ENCODE assay signal across 8 mouse cellular contexts in the genomic region with DNA sequence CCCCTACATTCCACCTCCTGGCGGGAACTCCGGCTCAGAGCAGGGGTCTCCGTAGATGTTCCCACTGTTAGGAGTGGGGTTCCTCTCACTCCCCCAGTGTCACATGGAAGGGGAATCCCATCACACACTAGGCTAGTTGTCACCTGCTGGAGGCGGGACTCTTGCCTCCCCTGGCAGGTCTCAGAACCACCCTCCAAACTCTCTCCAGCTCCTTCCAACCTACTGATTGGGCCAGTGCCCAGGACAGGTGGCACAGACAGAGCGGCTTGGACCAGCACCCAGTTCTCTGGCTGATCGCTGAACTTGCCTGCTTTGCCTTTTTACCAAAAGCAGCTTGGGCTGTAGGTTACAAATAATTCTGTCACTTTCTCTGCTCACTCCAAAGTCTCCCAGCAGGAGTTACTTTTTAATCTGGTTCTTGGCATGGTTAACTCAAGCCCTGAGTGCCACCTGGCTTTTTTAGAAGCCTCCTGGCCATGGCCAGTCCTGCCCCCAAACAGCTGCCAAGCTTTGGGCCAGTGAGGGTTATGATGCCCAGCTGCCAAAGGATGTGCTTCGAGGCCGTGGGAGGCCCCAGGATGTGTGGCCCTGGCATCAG. TPM values are rescaled to one million over a fixed set of nuclear protein-coding genes. Genes with fewer than 3 reads are reported as not detected.
DNase-seq lines count a peak whose midpoint lies in the region; ATAC-seq and TF ChIP-seq lines count a peak whose summit lies in the region.

No protein-coding gene starts in this region.

- H3K4me2 ChIP-seq in forebrain, embryonic 16.5 days (ENCODE audit: low read length), result peak overlapping the region; percentile 74
- H3K4me2 ChIP-seq in kidney, postnatal 0 days (ENCODE audit: low read length), result peak overlapping the region; percentile 70

- no peaks in the 10 kb centered on the region for H3K27me3 ChIP-seq in forebrain, embryonic 16.5 days (replicated peaks; ENCODE audit: control insufficient read depth, insufficient read depth, low read length)
- H3K27me3 ChIP-seq in kidney, postnatal 0 days (ENCODE audit: insufficient read depth, low read length), result no peaks in the 10 kb centered on the region

- H3K9ac ChIP-seq in forebrain, embryonic 16.5 days (replicated peaks; ENCODE audit: low read depth, low read length), result peak overlapping the region; percentile 70
- peak overlapping the region; percentile 46; the same call in 1 of the 2 replicates for H3K9ac ChIP-seq in kidney, postnatal 0 days (ENCODE audit: low read depth, low read length)

- H3K4me3 ChIP-seq in gastrocnemius, adult 2 months, result peak overlapping the region; percentile 76
- peak overlapping the region; percentile 70 for H3K4me3 ChIP-seq in forebrain, embryonic 16.5 days (replicated peaks; ENCODE audit: low read length)
- peak overlapping the region; percentile 47 for H3K4me3 ChIP-seq in kidney, postnatal 0 days (replicated peaks; ENCODE audit: low read depth, low read length)

- H3K9me3 ChIP-seq in forebrain, embryonic 16.5 days (ENCODE audit: control insufficient read depth, low read length), result no peaks in the 10 kb centered on the region
- H3K9me3 ChIP-seq in kidney, postnatal 0 days (replicated peaks; ENCODE audit: low read length), result no peaks in the 10 kb centered on the region

- intact Hi-C loops in gastrocnemius, adult 2 months (cut with DNase I), result no loop called here
- intact Hi-C loops in gastrocnemius, postnatal 14 days (cut with DNase I; ENCODE audit: low total_unique reads), result no loop called here

- peak; percentile 53 for ATAC-seq in forebrain, embryonic 16.5 days
- peak; percentile 38 for ATAC-seq in kidney, postnatal 0 days (replicated peaks; ENCODE audit: low FRiP score, low read depth)

- H3K4me1 ChIP-seq in forebrain, embryonic 16.5 days (replicated peaks; ENCODE audit: control insufficient read depth, insufficient read depth, low read length), result peaks cover 42% of the 10 kb centered on the region
- peaks cover 13% of the 10 kb centered on the region; the same call in 1 of the 2 replicates for H3K4me1 ChIP-seq in kidney, postnatal 0 days (replicated peaks; ENCODE audit: insufficient read depth, low read length)

- 12% methylated on average over 8 of the region's 8 CpGs for WGBS in forebrain, embryonic 16.5 days
- WGBS in kidney, postnatal 0 days, result 13% methylated on average over 8 of the region's 8 CpGs

- TF ChIP-seq CTCF in gastrocnemius, adult 2 months (IDR thresholded peaks at IDR 0.05), result no peak
- TF ChIP-seq CTCF in kidney, postnatal 0 days (IDR thresholded peaks at IDR 0.05; ENCODE audit: low read depth), result no peak

- H3K27ac ChIP-seq in gastrocnemius, adult 2 months, result no peak overlapping the region
- peak overlapping the region; percentile 69; the same call in 1 of the 2 replicates for H3K27ac ChIP-seq in forebrain, embryonic 16.5 days (ENCODE audit: low read length)
- H3K27ac ChIP-seq in kidney, postnatal 0 days, result peak overlapping the region; percentile 73

- no peaks in the 10 kb centered on the region for H3K36me3 ChIP-seq in forebrain, embryonic 16.5 days (ENCODE audit: control insufficient read depth, insufficient read depth)
- H3K36me3 ChIP-seq in kidney, postnatal 0 days (ENCODE audit: insufficient read depth, low read length), result no peaks in the 10 kb centered on the region

- DNase-seq in gastrocnemius, adult 2 months, result peak; percentile 47
- DNase-seq in gastrocnemius, postnatal 14 days, result no peak
- peak; percentile 97 for DNase-seq in brain, adult 2 months (ENCODE audit: low read depth, low spot score)
- DNase-seq in kidney, postnatal 0 days (ENCODE audit: low spot score), result peak; percentile 19
- peak; percentile 50 for DNase-seq in lung, postnatal 25 days (ENCODE audit: low spot score)
- DNase-seq in thymus, postnatal 25 days, result peak; percentile 21
- DNase-seq in ovary, postnatal 14 days (ENCODE audit: low spot score), result no peak

RNA-seq across cellular contexts. Expression of a gene that starts 0.7 kb away (rescaled TPM):
- total RNA-seq in gastrocnemius, adult 2 months (2021), result 10 to 100 TPM; 26.0 to 49.7 TPM
- total RNA-seq in gastrocnemius, postnatal 14 days (2021), result 10 to 100 TPM; 23.7 to 57.8 TPM
- polyA plus RNA-seq in forebrain, embryonic 16.5 days (2015; fragmentation: Nextera tagmentation; extraction: Ambion mirVana), result 153 and 163 TPM in 2 replicates
- 10.9 and 11.2 TPM in 2 replicates for polyA plus RNA-seq in kidney, postnatal 0 days (2015; fragmentation: Nextera tagmentation; extraction: Ambion mirVana)

Comparison
In these comparisons a context has a peak if more than half of its experiments do, and no peak if none do; other contexts are left out.
1. DNase-seq: peak in gastrocnemius, adult 2 months (single experiment), brain, adult 2 months (single experiment), kidney, postnatal 0 days (single experiment), lung, postnatal 25 days (single experiment) and thymus, postnatal 25 days (single experiment); none in gastrocnemius, postnatal 14 days (single experiment) and ovary, postnatal 14 days (single experiment).
2. Peak in every context shown above with its lines, with median percentiles within 50 percentile points of each other: H3K4me3 ChIP-seq.